Mouse (Mus musculus) sigmoid colon, adult 10 weeks (tissue): ENCODE measurements around the gene Duxf3. TPM values are rescaled to one million over a fixed set of nuclear protein-coding genes. Genes with fewer than 3 reads are reported as not detected.

Experiments used
- polyA plus RNA-seq: library from polyadenylated mRNA; stranded (reverse); fragments of 350-450 nt; fragmentation: Illumina TruSeq; extraction: RNeasy Lipid Tissue Mini Kit (QIAGEN cat#74804); gene quantifications from one replicate; pipeline ENCODE4 v1.2.3, GENCODE M21; 2014; ENCODE audit warnings: low read depth, low replicate concordance

The Duxf3 gene
- not detected for polyA plus RNA-seq

DNA sequence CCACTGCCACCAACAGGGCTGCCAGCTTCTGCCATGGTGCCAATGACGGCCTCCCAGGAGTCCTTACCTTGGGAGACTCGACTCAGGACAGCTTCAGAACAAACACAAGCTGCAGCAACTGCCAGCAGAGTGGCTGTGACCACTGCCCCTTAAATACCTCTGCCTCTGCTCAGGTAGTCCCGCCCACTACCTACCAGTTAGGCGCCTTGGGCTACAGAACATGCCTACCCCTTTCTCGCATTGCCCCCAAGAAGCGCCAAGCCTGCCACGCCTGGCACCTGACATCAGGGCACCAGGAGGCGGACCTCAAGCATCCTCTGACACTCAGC is at the start of gene Duxf3:
TSS of gene Duxf3 (minus strand) at position 35 of the 329 bp plus-strand sequence.

DNA sequence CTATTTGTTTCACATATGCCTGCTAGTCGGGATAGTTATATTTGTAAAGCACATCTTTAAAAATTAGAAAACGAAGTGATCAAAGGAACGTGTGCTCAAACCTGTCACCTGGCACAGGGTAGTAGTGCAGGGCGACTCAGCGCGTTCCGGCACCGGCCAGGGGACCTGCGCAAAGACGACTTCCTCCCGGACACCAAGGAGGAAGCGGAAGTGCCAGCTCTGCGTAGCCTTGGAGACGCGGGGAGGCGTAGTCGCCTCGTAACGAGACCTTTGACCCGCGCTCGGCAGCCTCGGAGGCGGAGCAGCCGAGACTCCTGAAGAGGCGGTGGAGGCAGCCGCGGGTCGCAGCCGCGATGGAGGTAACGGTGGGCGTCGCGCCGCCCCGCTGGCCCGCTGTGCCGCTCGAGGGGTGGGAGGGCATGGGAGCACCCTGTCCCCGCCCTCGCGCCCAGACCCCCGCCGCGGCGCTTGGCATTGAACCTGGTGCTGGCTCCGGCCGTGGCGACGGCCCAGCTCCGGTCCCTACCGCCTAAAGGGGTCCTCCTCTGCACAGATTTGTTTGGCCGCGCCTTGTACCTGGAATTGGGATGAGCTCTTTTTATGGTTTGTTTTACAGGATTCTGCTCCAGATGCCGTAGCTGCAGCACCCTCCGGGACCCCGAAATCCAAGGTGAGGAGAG is 22.9 kb upstream of the Duxf3 start, which contains the start of gene Gcc2:
TSS of gene Gcc2 (plus strand) at position 285 of the 680 bp plus-strand sequence.

DNA sequence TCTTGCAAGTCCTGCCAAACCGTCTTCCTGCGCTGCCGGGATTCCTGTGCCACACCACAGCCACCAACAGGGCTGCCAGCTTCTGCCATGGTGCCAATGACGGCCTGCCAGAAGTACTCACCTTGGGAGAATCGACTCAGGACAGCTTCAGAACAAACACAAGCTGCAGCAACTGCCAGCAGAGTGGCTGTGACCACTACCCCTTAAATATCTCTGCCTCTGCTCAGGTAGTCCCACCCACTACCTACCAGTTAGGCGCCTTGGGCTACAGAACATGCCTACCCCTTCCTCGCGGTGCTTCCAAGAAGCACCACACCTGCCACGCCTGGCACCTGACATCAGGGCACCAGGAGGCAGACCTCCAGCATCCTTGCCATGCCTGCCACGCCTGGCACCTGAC is 4.1 kb upstream of the Duxf3 start, which contains the start of gene Gm4981:
TSS of gene Gm4981 (minus strand) at position 89 of the 400 bp plus-strand sequence.

DNA sequence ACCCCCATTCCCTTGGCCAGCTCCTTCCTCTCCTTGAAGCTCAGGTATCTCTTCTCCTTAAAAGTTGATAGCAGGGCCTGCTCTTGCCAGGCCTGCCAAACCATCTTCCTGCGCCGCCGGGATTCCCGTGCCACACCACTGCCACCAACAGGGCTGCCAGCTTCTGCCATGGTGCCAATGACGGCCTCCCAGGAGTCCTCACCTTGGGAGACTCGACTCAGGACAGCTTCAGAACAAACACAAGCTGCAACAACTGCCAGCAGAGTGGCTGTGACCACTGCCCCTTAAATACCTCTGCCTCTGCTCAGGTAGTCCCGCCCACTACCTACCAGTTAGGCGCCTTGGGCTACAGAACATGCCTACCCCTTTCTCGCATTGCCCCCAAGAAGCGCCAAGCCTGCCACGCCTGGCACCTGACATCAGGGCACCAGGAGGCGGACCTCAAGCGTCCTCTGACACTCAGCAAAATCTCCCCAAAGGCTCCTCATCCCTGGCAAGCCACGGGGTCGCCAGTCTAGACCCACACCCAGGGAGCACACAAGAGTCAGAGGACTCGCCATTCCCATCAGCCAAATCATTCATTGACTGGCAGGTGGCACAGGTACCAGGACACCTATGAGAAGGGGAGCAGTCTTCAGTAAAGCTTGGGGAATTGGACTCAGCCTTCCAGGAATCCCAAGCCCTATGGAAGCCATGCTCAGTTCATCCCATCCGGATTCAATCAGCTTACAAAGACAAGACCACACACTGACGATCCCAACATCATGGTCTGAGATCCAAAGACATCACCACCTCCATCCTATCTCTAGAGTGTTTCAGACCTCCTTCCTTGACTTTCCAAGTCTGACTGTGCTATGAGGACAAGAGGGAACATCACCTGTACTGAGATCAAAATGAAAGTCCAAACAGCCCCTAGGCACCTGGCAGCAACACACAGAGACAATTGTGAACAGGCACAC is 7.4 kb downstream of the Duxf3 start, which contains the start of gene AW822073:
TSS of gene AW822073 (minus strand) at position 104 of the 959 bp plus-strand sequence.

Other genes starting within 250 kb of the Duxf3 start
- gene AW822073, start 7.7 kb downstream of the Duxf3 start, polyA plus RNA-seq, result not detected
- gene Gm4981, start 4.0 kb upstream of the Duxf3 start, polyA plus RNA-seq, result not detected
- gene Gcc2, start 22.8 kb upstream of the Duxf3 start, polyA plus RNA-seq, result 152 TPM
- 213 TPM for gene Lims1, start 90.8 kb upstream of the Duxf3 start, polyA plus RNA-seq
- gene Ranbp2, start 214.2 kb upstream of the Duxf3 start, polyA plus RNA-seq, result 140 TPM